Mouse (Mus musculus) erythroblast, embryonic 14.5 days (primary cell): ENCODE results near the gene Atl2.

Experiments used
- GATA1 ChIP-seq: IDR thresholded peaks from 2 replicates; pipeline ENCODE4 v1.6.1; 2012; ENCODE audit warnings: low read length, inconsistent platforms, mixed read lengths
- TAL1 ChIP-seq: IDR thresholded peaks from 3 replicates; pipeline ENCODE4 v1.6.1; 2012; ENCODE audit warnings: low read length, inconsistent platforms, mixed read lengths

GRCm38 (mm10) chr17:79807237-79807930, 88.5 kb downstream of the Atl2 start:
- TF ChIP-seq TAL1 (no peak), GATA1 (no peak)
